Mouse (Mus musculus) ES-E14 (cell line): ENCODE data around the gene Daw1. TPM values are rescaled to one million over a fixed set of nuclear protein-coding genes. Genes with fewer than 3 reads are reported as not detected.

Experiments
- DNase-seq: peaks from one replicate; pipeline ENCODE4 v3.0.0-alpha.2; 2013; ENCODE audit warnings: low read depth, low spot score
- H3K27ac ChIP-seq: 2 replicates; pipeline ENCODE4 v1.5.1; 2012; ENCODE audit warnings: low read depth, mild to moderate bottlenecking, low read length, moderate library complexity, mixed read lengths; ENCODE audit not compliant: poor library complexity, insufficient read depth, severe bottlenecking
- H3K36me3 ChIP-seq: 2 replicates; pipeline ENCODE4 v1.6.1; 2012; ENCODE audit warnings: mild to moderate bottlenecking, low read length, moderate library complexity, mixed read lengths; ENCODE audit not compliant: control insufficient read depth, poor library complexity, insufficient read depth, severe bottlenecking
- H3K4me1 ChIP-seq, 2 experiments: fragments of 150-350 bp in 1 of 2; sonication (generic) in 1 of 2; 2 replicates each; pipeline ENCODE4 v1.6.1; 2012; ENCODE audit warnings: low read length in 2 of 2, mild to moderate bottlenecking in 1 of 2, mixed read lengths in 1 of 2; ENCODE audit not compliant: control insufficient read depth in 2 of 2, insufficient read depth in 2 of 2, poor library complexity in 1 of 2
- H3K4me3 ChIP-seq, 2 experiments: fragments of 150-350 bp in 1 of 2; sonication (generic) in 1 of 2; 2 replicates each; pipeline ENCODE4 v1.5.1; 2012; ENCODE audit warnings: low read length in 2 of 2, low read depth in 1 of 2, mild to moderate bottlenecking in 1 of 2, mixed read lengths in 1 of 2; ENCODE audit not compliant: insufficient read depth in 1 of 2, poor library complexity in 1 of 2, severe bottlenecking in 1 of 2
- H3K9ac ChIP-seq: 2 replicates; pipeline ENCODE4 v1.6.1; 2012; ENCODE audit warnings: low read depth, mild to moderate bottlenecking, low read length, mixed read lengths; ENCODE audit not compliant: poor library complexity, insufficient read depth, severe bottlenecking
- H3K9me3 ChIP-seq: fragments of 150-350 bp; sonication (generic); 2 replicates; pipeline ENCODE4 v1.6.1; 2012; ENCODE audit warnings: low read depth, mild to moderate bottlenecking, low read length; ENCODE audit not compliant: control insufficient read depth, insufficient read depth
- CHD2 ChIP-seq: IDR thresholded peaks from 2 replicates; pipeline ENCODE4 v1.6.1; 2014; ENCODE audit warnings: mild to moderate bottlenecking, low read depth, low read length, inconsistent platforms
- HCFC1 ChIP-seq: IDR thresholded peaks from 2 replicates; pipeline ENCODE4 v1.6.1; 2012; ENCODE audit warnings: low read length, inconsistent platforms, borderline replicate concordance; ENCODE audit not compliant: insufficient read depth
- MAFK ChIP-seq: IDR thresholded peaks from 2 replicates; pipeline ENCODE4 v1.6.1; 2014; ENCODE audit warnings: mild to moderate bottlenecking, low read depth, low read length, inconsistent platforms; ENCODE audit not compliant: insufficient read depth
- ZC3H11A ChIP-seq: IDR thresholded peaks from 2 replicates; pipeline ENCODE4 v1.6.1; 2012; ENCODE audit warnings: low read depth, mild to moderate bottlenecking, inconsistent platforms, low read length, borderline replicate concordance
- ZNF384 ChIP-seq: IDR thresholded peaks from 2 replicates; pipeline ENCODE4 v1.6.1; 2012; ENCODE audit warnings: low read depth, low read length, inconsistent platforms
- in situ Hi-C, 2 experiments: fragments of 600-800 bp; cut with MboI; formaldehyde crosslinking; loops; one replicate each; pipeline ENCODE4 v1.15.1; 2025; ENCODE audit warnings: low sequenced_read_pairs in 2 of 2, inconsistent platforms in 1 of 2; ENCODE audit not compliant: unreplicated experiment in 2 of 2
- total RNA-seq: library from RNA; depleted of rRNA; stranded (reverse); fragments of 300-350 nt; gene quantifications from 2 replicates; pipeline ENCODE4 v1.2.3, GENCODE M21; 2012

The Daw1 gene
- total RNA-seq, 1 experiment: not detected

GRCm38 (mm10) chr1:83137847-83138246, 21.7 kb upstream of the Daw1 start:
- Histone ChIP-seq H3K4me1 (peaks cover 0 to 2% of the 10 kb centered on the region in 2 experiments; a peak in 1 of 4 replicates), H3K9me3 (no peaks in the 10 kb centered on the region), H3K4me3 (no peak overlapping the region), H3K27ac (no peak overlapping the region), H3K36me3 (no peaks in the 10 kb centered on the region), H3K9ac (no peak overlapping the region)
- in situ Hi-C loops: no loop called here
- no peak for TF ChIP-seq CHD2
- no peak for TF ChIP-seq ZC3H11A
- no peak for TF ChIP-seq MAFK
- no peak for TF ChIP-seq ZNF384
- no peak for TF ChIP-seq HCFC1
- DNase-seq: no peak

- H3K27ac ChIP-seq: no peak overlapping the region
- in situ Hi-C loops: no loop called here
- H3K9me3 ChIP-seq: no peaks in the 10 kb centered on the region
- no peak for DNase-seq
- no peak for TF ChIP-seq HCFC1
- TF ChIP-seq MAFK: no peak
- no peak for TF ChIP-seq ZNF384
- TF ChIP-seq CHD2: no peak
- no peaks in the 10 kb centered on the region for H3K36me3 ChIP-seq
- peaks cover 0 to 2% of the 10 kb centered on the region in 2 experiments; a peak in 1 of 4 replicates for H3K4me1 ChIP-seq
- H3K4me3 ChIP-seq: no peak overlapping the region
- H3K9ac ChIP-seq: no peak overlapping the region
Observed at GRCm38 (mm10) chr1:83138721-83139120, 20.8 kb upstream of the Daw1 start.

- in situ Hi-C loops: no loop called here
- H3K9me3 ChIP-seq: no peaks in the 10 kb centered on the region
- no peak for DNase-seq
- H3K27ac ChIP-seq: no peak overlapping the region
- no peak overlapping the region for H3K9ac ChIP-seq
- no peaks in the 10 kb centered on the region for H3K4me1 ChIP-seq
- no peak overlapping the region for H3K4me3 ChIP-seq
- TF ChIP-seq HCFC1 (no peak), ZNF384 (no peak), CHD2 (no peak), MAFK (no peak), ZC3H11A (no peak)
- no peaks in the 10 kb centered on the region for H3K36me3 ChIP-seq
Observed at GRCm38 (mm10) chr1:83141510-83141909, 18.0 kb upstream of the Daw1 start.

GRCm38 (mm10) chr1:83142055-83142454, 17.5 kb upstream of the Daw1 start:
- no peak for TF ChIP-seq HCFC1
- no peak for TF ChIP-seq ZNF384
- no peak for TF ChIP-seq CHD2
- TF ChIP-seq ZC3H11A: no peak
- TF ChIP-seq MAFK: no peak
- in situ Hi-C loops: no loop called here
- Histone ChIP-seq H3K27ac (no peak overlapping the region), H3K36me3 (no peaks in the 10 kb centered on the region), H3K4me3 (no peak overlapping the region), H3K9ac (no peak overlapping the region), H3K4me1 (no peaks in the 10 kb centered on the region), H3K9me3 (no peaks in the 10 kb centered on the region)
- no peak for DNase-seq

- Histone ChIP-seq H3K36me3 (no peaks in the 10 kb centered on the region), H3K27ac (no peak overlapping the region), H3K4me3 (no peak overlapping the region), H3K9me3 (no peaks in the 10 kb centered on the region), H3K4me1 (no peaks in the 10 kb centered on the region), H3K9ac (no peak overlapping the region)
- in situ Hi-C loops: no loop called here
- TF ChIP-seq HCFC1: no peak
- no peak for TF ChIP-seq MAFK
- TF ChIP-seq CHD2: no peak
- no peak for TF ChIP-seq ZC3H11A
- no peak for TF ChIP-seq ZNF384
- DNase-seq: no peak
Observed at GRCm38 (mm10) chr1:83146547-83146946, 13.0 kb upstream of the Daw1 start.
